Mouse (Mus musculus): ENCODE measurements around the gene Cfb.
"Not testable (repeated sequence)": the region's sequence is repeated elsewhere in the genome, so short reads cannot be mapped to it uniquely, and the experiment has no call there.

- TF ChIP-seq POLR2A (IDR thresholded peaks at IDR 0.05; ENCODE audit: low read depth, low read length); CTCF (IDR thresholded peaks at IDR 0.05; ENCODE audit: extremely low read depth, insufficient read length, insufficient replicate concordance, low read depth, low read length): not testable (repeated sequence)
Observed at GRCm38 (mm10) chr17:34810811-34811210, 51.5 kb downstream of the Cfb start.
